Mouse (Mus musculus) embryonic facial prominence, embryonic 12.5 days (tissue): ENCODE measurements around the gene Rpl26. TPM values are rescaled to one million over a fixed set of nuclear protein-coding genes. Genes with fewer than 3 reads are reported as not detected.

ENCODE experiments used
- ATAC-seq: fragments of 200-750 bp; cut with Nextera tagmentation; 2 replicates; pipeline ENCODE4 v1.8.0; 2017; ENCODE audit not compliant: insufficient number of reproducible peaks, insufficient read depth, low FRiP score, low TSS enrichment
- H3K27ac ChIP-seq: fragments of 300-500 bp; sonication (generic); 2 replicates; pipeline ENCODE4 v1.5.1; 2016; ENCODE audit warnings: mild to moderate bottlenecking
- H3K27me3 ChIP-seq: fragments of 300-500 bp; sonication (generic); 2 replicates; pipeline ENCODE4 v1.6.1; 2016; ENCODE audit warnings: mild to moderate bottlenecking, moderate library complexity
- H3K36me3 ChIP-seq: fragments of 300-500 bp; sonication (generic); 2 replicates; pipeline ENCODE4 v1.6.1; 2016; ENCODE audit warnings: mild to moderate bottlenecking
- H3K4me1 ChIP-seq: fragments of 300-500 bp; sonication (generic); 2 replicates; pipeline ENCODE4 v1.6.1; 2016
- H3K4me2 ChIP-seq: fragments of 300-500 bp; sonication (generic); replicated peaks from 2 replicates; pipeline ENCODE4 v1.6.1; 2016; ENCODE audit warnings: mild to moderate bottlenecking, moderate library complexity
- H3K4me3 ChIP-seq: fragments of 300-500 bp; sonication (generic); 2 replicates; pipeline ENCODE4 v1.5.1; 2016; ENCODE audit warnings: mild to moderate bottlenecking
- H3K9ac ChIP-seq: fragments of 300-500 bp; sonication (generic); 2 replicates; pipeline ENCODE4 v1.6.1; 2016; ENCODE audit warnings: mild to moderate bottlenecking, moderate library complexity
- H3K9me3 ChIP-seq: fragments of 300-500 bp; sonication (generic); 2 replicates; pipeline ENCODE4 v1.6.1; 2016; ENCODE audit warnings: mild to moderate bottlenecking, moderate library complexity
- WGBS: fragments of 180-500 bp; shearing (Covaris S2); methylation state at CpG from one replicate; pipeline ENCODE4 v1.1.7; 2016; 5-methylcytosine and 5-hydroxymethylcytosine counted together
- polyA plus RNA-seq: library from polyadenylated mRNA; unstranded; fragments of >200 nt; fragmentation: Nextera tagmentation; extraction: Ambion mirVana; gene quantifications from 2 replicates; pipeline ENCODE4 v1.2.1, GENCODE M21; 2016

Rpl26 gene
- polyA plus RNA-seq, 1 experiment from 2014 or later = 915 TPM

- ATAC-seq = no peak
- H3K27me3 ChIP-seq = peaks cover 22% of the 10 kb centered on the region
- H3K4me2 ChIP-seq = peak overlapping the region; percentile 35
- H3K9me3 ChIP-seq = no peaks in the 10 kb centered on the region
- no peak overlapping the region for H3K27ac ChIP-seq
- WGBS = 7% methylated on average over 12 of the region's 12 CpGs
- H3K9ac ChIP-seq = no peak overlapping the region; the same call in 1 of the 2 replicates
- no peaks in the 10 kb centered on the region for H3K36me3 ChIP-seq
- H3K4me3 ChIP-seq = peak overlapping the region; percentile 15
- peaks cover 7% of the 10 kb centered on the region; the same call in 1 of the 2 replicates for H3K4me1 ChIP-seq
Measured at GRCm38 (mm10) chr11:68947542-68947993, 46.2 kb downstream of the Rpl26 start.

DNA sequence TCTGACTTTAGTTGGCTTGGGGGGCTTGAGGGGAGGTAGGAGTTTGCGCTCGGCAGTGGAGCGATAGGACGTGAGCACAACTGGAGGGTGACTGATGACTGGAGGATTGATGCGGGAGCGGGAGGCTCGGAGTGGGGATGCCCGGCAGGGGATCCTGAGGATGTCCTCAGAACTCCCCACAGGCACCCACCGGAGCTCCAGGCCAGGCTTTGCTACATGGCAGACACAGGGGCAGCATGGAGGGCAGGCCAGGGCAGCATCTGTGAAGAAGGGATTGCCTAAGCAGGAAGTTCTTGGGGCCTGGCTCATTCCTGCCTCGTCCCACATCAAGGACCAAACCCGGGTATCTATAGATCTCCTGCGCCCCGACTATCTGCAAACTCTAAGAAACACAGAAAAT lies 52.5 kb downstream of the Rpl26 start:
- H3K9me3 ChIP-seq = no peaks in the 10 kb centered on the region
- ATAC-seq = no peak
- WGBS = 13% methylated on average over 13 of the region's 13 CpGs
- no peak overlapping the region for H3K9ac ChIP-seq
- H3K27me3 ChIP-seq = peaks cover 52% of the 10 kb centered on the region
- no peak overlapping the region for H3K27ac ChIP-seq
- peak overlapping the region; percentile 36 for H3K4me3 ChIP-seq
- peaks cover 21% of the 10 kb centered on the region for H3K4me1 ChIP-seq
- no peaks in the 10 kb centered on the region for H3K36me3 ChIP-seq
- H3K4me2 ChIP-seq = peak overlapping the region; percentile 58

DNA sequence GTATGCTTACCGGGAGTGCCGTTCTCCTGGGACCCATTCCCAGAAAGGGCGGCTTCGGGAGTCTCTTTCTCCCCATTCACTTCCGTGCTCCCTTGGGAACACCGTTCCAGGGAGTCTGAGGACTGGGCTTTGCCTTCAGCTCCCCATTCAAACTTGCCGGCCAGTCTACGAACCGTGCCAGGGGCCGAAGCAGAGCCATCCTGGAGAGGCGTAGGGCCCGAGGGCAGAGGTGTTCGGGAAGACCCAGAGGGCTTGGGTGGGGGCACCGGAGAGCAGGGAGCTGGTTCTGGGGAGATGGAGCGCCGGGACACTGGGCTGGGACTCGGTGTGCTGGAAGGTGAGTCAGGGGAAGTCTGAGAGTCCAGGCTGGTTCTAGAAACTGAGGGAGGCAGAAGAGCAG lies 53.0 kb downstream of the Rpl26 start:
- no peak for ATAC-seq
- Histone ChIP-seq H3K4me3 (peak overlapping the region; percentile 36), H3K4me2 (peak overlapping the region; percentile 58), H3K27ac (no peak overlapping the region), H3K36me3 (no peaks in the 10 kb centered on the region), H3K27me3 (peaks cover 52% of the 10 kb centered on the region), H3K9me3 (no peaks in the 10 kb centered on the region), H3K9ac (peak overlapping the region; percentile 37), H3K4me1 (peaks cover 21% of the 10 kb centered on the region)
- 3% methylated on average over 17 of the region's 17 CpGs for WGBS

DNA sequence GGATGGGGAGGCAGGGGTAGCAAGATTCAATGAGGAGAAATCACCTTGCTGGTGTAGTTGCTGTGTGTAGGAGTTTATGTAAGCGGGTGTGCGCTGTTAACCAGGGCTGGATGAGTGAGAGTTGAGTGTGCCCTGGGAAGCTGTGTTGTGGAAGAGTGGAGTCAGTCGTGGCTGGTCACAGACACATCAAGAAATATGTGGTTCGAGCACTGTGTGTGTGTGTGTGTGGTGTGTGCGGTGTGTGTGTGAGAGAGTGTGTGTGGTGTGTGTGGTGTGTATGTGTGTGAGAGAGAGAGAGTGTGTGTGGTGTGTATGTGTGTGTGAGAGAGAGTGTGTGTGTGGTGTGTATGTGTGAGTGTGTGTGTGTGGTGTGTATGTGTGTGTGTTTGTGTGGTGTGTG lies 54.1 kb downstream of the Rpl26 start:
- H3K27ac ChIP-seq = no peak overlapping the region
- no peaks in the 10 kb centered on the region for H3K36me3 ChIP-seq
- H3K27me3 ChIP-seq = peaks cover 52% of the 10 kb centered on the region
- H3K4me2 ChIP-seq = peak overlapping the region; percentile 58
- ATAC-seq = peak; percentile 19; the same call in 1 of the 2 replicates
- 65% methylated on average over 5 of the region's 5 CpGs for WGBS
- no peak overlapping the region for H3K4me3 ChIP-seq
- peaks cover 21% of the 10 kb centered on the region for H3K4me1 ChIP-seq
- H3K9ac ChIP-seq = 0 out of 2 replicates have a peak overlapping the region, but pooled peaks have one; percentile 37
- no peaks in the 10 kb centered on the region for H3K9me3 ChIP-seq

- H3K9me3 ChIP-seq = no peaks in the 10 kb centered on the region
- H3K4me3 ChIP-seq = 0 out of 2 replicates have a peak overlapping the region, but pooled peaks have one; percentile 0
- H3K4me2 ChIP-seq = peak overlapping the region; percentile 58; the same call in 1 of the 2 replicates
- peaks cover 50% of the 10 kb centered on the region for H3K27me3 ChIP-seq
- no peak for ATAC-seq
- no peaks in the 10 kb centered on the region for H3K36me3 ChIP-seq
- 37% methylated on average over 2 of the region's 3 CpGs for WGBS
- H3K9ac ChIP-seq = no peak overlapping the region
- peaks cover 21% of the 10 kb centered on the region for H3K4me1 ChIP-seq
- H3K27ac ChIP-seq = no peak overlapping the region
Measured at GRCm38 (mm10) chr11:68956107-68956506, 54.7 kb downstream of the Rpl26 start.

Other genes starting within 250 kb of the Rpl26 start
- 161 and 169 TPM in 2 replicates for gene Myh10, start 210.0 kb upstream of the Rpl26 start, polyA plus RNA-seq
- 78.6 and 82.0 TPM in 2 replicates for gene Ndel1, start 29.7 kb upstream of the Rpl26 start, polyA plus RNA-seq
- 0.08 and 0.19 TPM in 2 replicates for gene Rnf222, start 13.0 kb upstream of the Rpl26 start, polyA plus RNA-seq
- not detected in 2 replicates for gene Odf4, start 25.5 kb downstream of the Rpl26 start, polyA plus RNA-seq
- gene Arhgef15, start 55.9 kb downstream of the Rpl26 start, polyA plus RNA-seq = 8.1 and 8.5 TPM in 2 replicates
- gene Slc25a35, start 66.5 kb downstream of the Rpl26 start, polyA plus RNA-seq = 2.6 and 4.1 TPM in 2 replicates
- gene Rangrf, start 73.6 kb downstream of the Rpl26 start, polyA plus RNA-seq = 59.3 and 64.2 TPM in 2 replicates
- 44.0 and 44.3 TPM in 2 replicates for gene Pfas, start 106.9 kb downstream of the Rpl26 start, polyA plus RNA-seq
- gene Ctc1, start 114.3 kb downstream of the Rpl26 start, polyA plus RNA-seq = 71.0 and 75.2 TPM in 2 replicates
- 148 and 152 TPM in 2 replicates for gene Aurkb, start 144.1 kb downstream of the Rpl26 start, polyA plus RNA-seq
- 12.3 and 12.6 TPM in 2 replicates for gene Borcs6, start 158.1 kb downstream of the Rpl26 start, polyA plus RNA-seq
- gene Tmem107, start 169.2 kb downstream of the Rpl26 start, polyA plus RNA-seq = 36.8 and 43.5 TPM in 2 replicates
- 84.3 and 85.0 TPM in 2 replicates for gene Vamp2, start 186.9 kb downstream of the Rpl26 start, polyA plus RNA-seq
- gene Per1, start 193.6 kb downstream of the Rpl26 start, polyA plus RNA-seq = 11.4 and 11.5 TPM in 2 replicates
- gene Hes7, start 218.8 kb downstream of the Rpl26 start, polyA plus RNA-seq = 0.65 and 0.73 TPM in 2 replicates
- gene 9130213A22Rik, start 221.0 kb downstream of the Rpl26 start, polyA plus RNA-seq = 0.14 and 0.40 TPM in 2 replicates
- 0.47 and 0.89 TPM in 2 replicates for gene Aloxe3, start 224.3 kb downstream of the Rpl26 start, polyA plus RNA-seq